Mouse (Mus musculus) E14TG2a.4 (cell line): ENCODE data around the gene Mb21d2.

Experiments
- H3K27me3 ChIP-seq: 2 replicates; pipeline ENCODE4 v1.6.1; 2014; ENCODE audit warnings: low read length, control low read depth; ENCODE audit not compliant: insufficient read depth
- H3K36me3 ChIP-seq: 2 replicates; pipeline ENCODE4 v1.6.1; 2014; ENCODE audit warnings: low read length, control low read depth; ENCODE audit not compliant: insufficient read depth
- H3K4me1 ChIP-seq: replicated peaks from 2 replicates; pipeline ENCODE4 v1.6.1; 2014; ENCODE audit warnings: low read depth, low read length, control low read depth
- H3K4me3 ChIP-seq: replicated peaks from 2 replicates; pipeline ENCODE4 v1.5.1; 2014; ENCODE audit warnings: mild to moderate bottlenecking, low read length
- H3K9me3 ChIP-seq: 2 replicates; pipeline ENCODE4 v1.6.1; 2014; ENCODE audit warnings: low read length, control low read depth
- CTCF ChIP-seq: conservative IDR thresholded peaks from 2 replicates; pipeline ENCODE4 v1.5.1; 2014; ENCODE audit warnings: low read length
- NANOG ChIP-seq: IDR thresholded peaks from 2 replicates; pipeline ENCODE4 v1.6.1; 2014; ENCODE audit warnings: borderline replicate concordance, low read length, mixed read lengths
- POU5F1 ChIP-seq: IDR thresholded peaks from 2 replicates; pipeline ENCODE4 v1.6.1; 2014; ENCODE audit warnings: low read length, borderline replicate concordance

Mb21d2 gene

DNA sequence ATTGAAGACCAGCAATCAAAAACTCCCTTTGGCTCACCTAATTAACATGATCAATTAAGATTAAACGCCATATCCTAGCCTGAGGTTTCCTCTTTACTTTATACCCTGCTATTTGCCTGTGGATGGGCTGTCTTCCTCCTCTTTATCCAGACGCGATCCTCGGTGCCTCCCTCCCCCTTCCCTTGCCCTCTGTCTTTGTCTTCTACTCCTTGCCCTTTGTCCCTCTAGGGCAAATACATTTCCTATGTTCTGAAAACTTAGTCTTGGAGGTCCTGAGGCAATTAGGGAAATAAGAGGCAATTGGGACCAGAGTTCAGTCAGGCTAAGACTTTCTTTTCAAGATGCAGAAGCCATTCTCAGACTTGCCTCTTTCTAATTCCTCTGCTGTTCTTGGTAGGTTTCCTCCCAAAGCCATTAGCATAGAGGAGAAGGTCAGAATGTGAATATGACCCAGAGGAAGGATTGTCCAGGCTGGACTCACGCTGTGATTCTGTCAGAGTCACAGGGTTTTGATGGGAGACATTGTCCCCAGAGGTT lies 110.7 kb downstream of the Mb21d2 start:
- TF ChIP-seq NANOG (0 out of 2 replicates have a peak, but pooled peaks have one; percentile 4), POU5F1 (no peak)
- no peak overlapping the region for H3K4me3 ChIP-seq
- peaks cover 41% of the 10 kb centered on the region for H3K9me3 ChIP-seq
- peaks cover 4% of the 10 kb centered on the region; the same call in 1 of the 2 replicates for H3K4me1 ChIP-seq
- no peaks in the 10 kb centered on the region for H3K27me3 ChIP-seq
- no peaks in the 10 kb centered on the region for H3K36me3 ChIP-seq

DNA sequence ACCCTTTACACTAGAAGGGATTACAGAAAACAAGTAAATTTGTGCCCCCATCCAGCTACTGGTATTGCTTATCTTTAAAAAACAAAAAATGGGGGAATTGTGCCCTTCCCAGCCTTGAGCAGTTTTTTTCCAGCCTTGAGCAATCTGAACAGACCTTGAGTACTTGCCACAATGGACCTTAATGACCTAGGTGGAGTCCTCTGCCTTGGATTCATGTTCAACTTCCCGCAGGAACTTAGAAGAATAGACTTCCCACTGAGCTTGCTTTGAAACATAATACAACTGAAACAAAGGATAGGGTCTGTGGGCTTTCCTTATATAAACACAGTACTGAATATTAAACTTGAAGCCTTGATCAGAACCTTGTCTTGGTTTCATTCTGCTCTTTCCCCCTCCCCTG lies 116.2 kb downstream of the Mb21d2 start:
- H3K4me3 ChIP-seq: no peak overlapping the region
- peaks cover 5% of the 10 kb centered on the region; the same call in 1 of the 2 replicates for H3K4me1 ChIP-seq
- H3K9me3 ChIP-seq: peaks cover 52% of the 10 kb centered on the region
- H3K36me3 ChIP-seq: no peaks in the 10 kb centered on the region
- TF ChIP-seq NANOG (peak; percentile 71), CTCF (no peak)
- no peaks in the 10 kb centered on the region for H3K27me3 ChIP-seq

DNA sequence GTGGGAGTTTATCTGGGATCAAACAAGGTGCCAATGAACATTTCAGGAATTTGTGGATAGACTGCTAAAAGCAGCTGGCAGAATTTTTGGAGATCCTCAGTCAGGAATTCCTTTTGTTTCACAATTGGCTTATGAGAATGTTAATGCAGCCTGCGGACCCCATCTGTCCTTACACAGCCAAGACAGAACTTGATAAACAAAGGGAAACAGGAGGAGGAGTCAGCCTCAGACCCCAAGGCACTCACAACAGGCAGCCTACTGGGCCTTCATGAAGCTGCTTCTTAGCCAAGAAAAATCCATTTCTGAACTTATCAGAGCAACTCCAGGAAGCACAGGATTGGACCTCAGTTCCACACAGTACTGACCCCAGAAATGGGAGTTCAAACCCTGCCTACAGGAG lies 120.4 kb downstream of the Mb21d2 start:
- Histone ChIP-seq H3K9me3 (peaks cover 41% of the 10 kb centered on the region), H3K27me3 (no peaks in the 10 kb centered on the region), H3K36me3 (no peaks in the 10 kb centered on the region), H3K4me3 (no peak overlapping the region), H3K4me1 (peaks cover 5% of the 10 kb centered on the region)
- no peak for TF ChIP-seq POU5F1
- no peak for TF ChIP-seq CTCF

DNA sequence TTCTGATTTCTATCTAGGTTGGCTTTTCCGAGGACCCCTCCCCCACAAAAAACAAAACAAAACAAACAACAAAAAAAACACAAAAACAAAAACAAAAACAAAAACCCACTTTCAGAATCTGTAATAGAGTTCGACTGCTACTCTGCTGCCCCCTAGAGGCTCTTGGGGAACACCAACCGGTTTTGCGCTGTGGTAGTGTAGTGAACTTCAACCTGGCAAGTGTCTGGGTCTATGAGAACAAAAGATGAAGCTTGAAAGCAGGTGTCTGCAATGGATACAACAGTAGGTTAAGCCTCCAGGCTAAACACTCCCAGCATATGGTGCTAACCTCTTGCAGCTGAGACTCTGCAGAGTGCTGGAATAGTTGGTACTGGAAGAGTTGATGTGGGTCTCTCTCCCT lies 136.4 kb downstream of the Mb21d2 start:
- H3K9me3 ChIP-seq: peaks cover 3% of the 10 kb centered on the region; the same call in 1 of the 2 replicates
- H3K4me3 ChIP-seq: no peak overlapping the region
- no peaks in the 10 kb centered on the region for H3K36me3 ChIP-seq
- no peaks in the 10 kb centered on the region for H3K27me3 ChIP-seq
- TF ChIP-seq CTCF (peak; percentile 71), POU5F1 (no peak)
- H3K4me1 ChIP-seq: no peaks in the 10 kb centered on the region
